Mouse (Mus musculus): ENCODE measurements at regions not wholly inside any gene's neighbourhood (a gene's known extent, or its start where the extent isn't known, plus 50 kb on each side); places are given as distances from the start of the nearest gene placed in this dataset.
A peak's percentile ranks its signal among the peaks of the same experiment; 100 is the strongest.
"Not testable (repeated sequence)": the region's sequence is repeated elsewhere in the genome, so short reads cannot be mapped to it uniquely, and the experiment has no call there.

DNA sequence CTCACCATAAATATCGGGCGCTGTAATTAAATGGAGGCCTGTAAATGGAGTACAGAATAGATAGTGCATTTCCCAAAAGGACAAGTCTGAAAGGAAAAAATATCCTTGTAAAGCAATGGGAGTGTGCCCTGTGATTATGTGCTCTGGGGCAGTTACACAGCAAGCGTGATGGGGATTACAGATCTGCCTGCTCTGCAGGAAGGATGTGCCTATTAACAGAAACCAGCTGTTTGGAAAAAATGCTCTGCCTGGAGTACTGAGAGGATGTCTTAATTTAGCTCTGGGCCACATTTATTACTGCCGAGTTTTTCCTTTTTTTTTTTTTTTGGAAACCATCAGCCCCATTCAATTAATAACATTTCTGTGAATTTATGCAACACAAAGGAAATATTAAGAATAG, 344.9 kb upstream of the Tpk1 start:
- peak; percentile 82 for DNase-seq (ENCODE audit: low read depth, low spot score)

DNA sequence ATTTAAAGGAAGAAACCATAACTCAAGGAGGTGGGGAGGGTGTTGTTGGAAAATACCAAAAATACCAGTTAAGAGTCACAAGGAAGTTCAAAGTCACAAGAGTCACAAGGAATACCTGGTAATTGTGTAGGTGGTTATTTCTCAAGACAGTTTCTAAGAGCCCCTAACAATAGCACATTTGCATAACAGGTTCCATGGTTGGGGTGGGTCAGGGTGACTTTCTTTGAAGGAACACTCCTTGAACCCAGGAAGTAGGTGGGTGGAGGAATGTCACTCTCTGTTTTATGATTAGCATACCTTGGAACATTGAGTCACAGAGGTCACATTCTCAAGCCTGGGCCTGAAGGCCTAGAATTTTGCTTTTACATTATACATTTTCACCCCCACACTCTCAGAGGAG, 341.1 kb upstream of the Tpk1 start:
- DNase-seq (ENCODE audit: low read depth, low spot score), result not testable (repeated sequence)
